Mouse (Mus musculus): ENCODE results near the gene Olfr129. TPM values are rescaled to one million over a fixed set of nuclear protein-coding genes. Genes with fewer than 3 reads are reported as not detected.

Olfr129 gene
- not detected for polyA plus RNA-seq (2015; fragmentation: Illumina TruSeq; extraction: RNeasy Lipid Tissue Mini Kit (QIAGEN cat#74804); ENCODE audit: low read depth, low replicate concordance)

GRCm38 (mm10) chr17:38059979-38060378 lies at the start of gene Olfr129:
TSS of gene Olfr129 (minus strand) at chr17:38060079.

DNA sequence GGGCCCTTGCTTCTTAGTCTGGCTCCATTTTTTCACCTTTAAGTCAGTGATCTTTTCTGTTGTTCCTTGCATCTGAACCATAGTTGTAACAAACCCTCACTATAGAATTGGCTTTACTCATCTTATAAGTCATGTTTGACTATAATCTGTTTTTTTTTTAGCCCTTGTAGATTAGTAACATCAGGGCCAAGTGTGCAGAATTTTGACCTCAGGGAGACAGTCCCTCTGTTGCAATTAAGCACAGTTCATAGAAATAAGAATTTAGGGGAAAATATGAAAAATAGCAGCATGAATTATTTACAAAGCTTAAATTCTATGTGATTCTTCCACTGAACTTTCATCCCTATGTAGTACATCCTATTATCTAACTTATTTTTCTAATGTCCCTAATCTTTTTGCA lies 28.7 kb upstream of the Olfr129 start, which contains the start of gene Olfr131:
Olfr131 (minus strand) TSS at position 101 of the 400 bp plus-strand sequence.

GRCm38 (mm10) chr17:38063621-38064020 lies 3.7 kb upstream of the Olfr129 start, which contains the start of gene Olfr130:
TSS of gene Olfr130 (plus strand) at chr17:38063921.

Other genes with a start within 250 kb of the Olfr129 start
- not detected for gene Olfr125, start 227.1 kb downstream of the Olfr129 start, polyA plus RNA-seq (2015; fragmentation: Illumina TruSeq; extraction: RNeasy Lipid Tissue Mini Kit (QIAGEN cat#74804); ENCODE audit: low read depth, low replicate concordance)
- not detected for gene Olfr126, start 212.6 kb downstream of the Olfr129 start, polyA plus RNA-seq (2015; fragmentation: Illumina TruSeq; extraction: RNeasy Lipid Tissue Mini Kit (QIAGEN cat#74804); ENCODE audit: low read depth, low replicate concordance)
- gene Olfr127, start 159.6 kb downstream of the Olfr129 start, polyA plus RNA-seq (2015; fragmentation: Illumina TruSeq; extraction: RNeasy Lipid Tissue Mini Kit (QIAGEN cat#74804); ENCODE audit: low read depth, low replicate concordance), result not detected
- gene Olfr128, start 139.5 kb downstream of the Olfr129 start, polyA plus RNA-seq (2015; fragmentation: Illumina TruSeq; extraction: RNeasy Lipid Tissue Mini Kit (QIAGEN cat#74804); ENCODE audit: low read depth, low replicate concordance), result not detected
- gene Olfr761, start 107.0 kb downstream of the Olfr129 start, polyA plus RNA-seq (2015; fragmentation: Illumina TruSeq; extraction: RNeasy Lipid Tissue Mini Kit (QIAGEN cat#74804); ENCODE audit: low read depth, low replicate concordance), result not detected
- not detected for gene Olfr130, start 3.8 kb upstream of the Olfr129 start, polyA plus RNA-seq (2015; fragmentation: Illumina TruSeq; extraction: RNeasy Lipid Tissue Mini Kit (QIAGEN cat#74804); ENCODE audit: low read depth, low replicate concordance)
- gene Olfr131, start 28.6 kb upstream of the Olfr129 start, polyA plus RNA-seq (2015; fragmentation: Illumina TruSeq; extraction: RNeasy Lipid Tissue Mini Kit (QIAGEN cat#74804); ENCODE audit: low read depth, low replicate concordance), result not detected
- not detected for gene Olfr132, start 74.4 kb upstream of the Olfr129 start, polyA plus RNA-seq (2015; fragmentation: Illumina TruSeq; extraction: RNeasy Lipid Tissue Mini Kit (QIAGEN cat#74804); ENCODE audit: low read depth, low replicate concordance)
- gene Olfr133, start 85.2 kb upstream of the Olfr129 start, polyA plus RNA-seq (2015; fragmentation: Illumina TruSeq; extraction: RNeasy Lipid Tissue Mini Kit (QIAGEN cat#74804); ENCODE audit: low read depth, low replicate concordance), result not detected
- not detected for gene Olfr134, start 111.3 kb upstream of the Olfr129 start, polyA plus RNA-seq (2015; fragmentation: Illumina TruSeq; extraction: RNeasy Lipid Tissue Mini Kit (QIAGEN cat#74804); ENCODE audit: low read depth, low replicate concordance)
- not detected for gene Olfr135, start 144.3 kb upstream of the Olfr129 start, polyA plus RNA-seq (2015; fragmentation: Illumina TruSeq; extraction: RNeasy Lipid Tissue Mini Kit (QIAGEN cat#74804); ENCODE audit: low read depth, low replicate concordance)
- not detected for gene Olfr138, start 201.0 kb upstream of the Olfr129 start, polyA plus RNA-seq (2015; fragmentation: Illumina TruSeq; extraction: RNeasy Lipid Tissue Mini Kit (QIAGEN cat#74804); ENCODE audit: low read depth, low replicate concordance)
- gene Olfr137, start 247.5 kb upstream of the Olfr129 start, polyA plus RNA-seq (2015; fragmentation: Illumina TruSeq; extraction: RNeasy Lipid Tissue Mini Kit (QIAGEN cat#74804); ENCODE audit: low read depth, low replicate concordance), result not detected

All from brain, adult 10 weeks (tissue).